Mouse (Mus musculus): ENCODE data around the gene Cluap1.
"Not testable (repeated sequence)": the region's sequence is repeated elsewhere in the genome, so short reads cannot be mapped to it uniquely, and the experiment has no call there.

Cluap1 gene

DNA sequence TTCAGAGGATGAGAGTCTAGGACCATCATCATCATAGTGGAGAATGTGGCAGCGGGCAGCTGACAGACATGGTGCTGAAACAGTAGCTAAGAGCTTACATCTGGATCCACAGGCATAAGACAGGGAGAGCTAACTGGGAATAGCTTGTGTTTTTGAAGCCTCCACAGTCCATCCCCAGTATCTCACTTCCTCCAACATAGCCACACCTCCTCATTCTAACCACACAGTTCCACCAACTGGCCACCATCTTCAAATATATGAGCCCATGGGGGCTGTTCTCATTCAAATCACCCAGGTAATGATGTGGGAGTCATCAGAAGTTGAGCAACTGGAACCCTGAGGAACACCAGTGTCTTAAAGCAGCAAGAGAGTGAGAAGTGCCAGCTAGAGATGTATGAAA lies 42.5 kb downstream of the Cluap1 start:
- no peak for DNase-seq

DNA sequence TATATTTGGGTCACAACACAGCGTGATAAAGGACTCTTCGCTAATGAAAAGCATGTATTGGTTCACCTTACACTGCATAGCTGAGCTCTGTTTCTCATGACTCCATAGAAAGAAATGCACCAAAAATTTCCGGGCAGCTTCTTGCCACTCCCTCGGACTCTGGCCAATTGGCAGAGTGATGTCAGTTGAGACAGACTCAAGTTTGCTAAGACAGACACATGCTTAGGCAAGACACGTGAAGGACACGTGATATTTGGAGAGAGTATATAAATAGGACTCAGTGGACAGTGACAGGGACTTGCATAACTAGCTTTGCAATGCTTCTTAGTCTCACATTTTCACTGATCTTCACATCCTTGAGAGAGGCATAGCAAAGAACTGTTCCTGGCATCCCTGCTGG lies 47.8 kb downstream of the Cluap1 start:
- DNase-seq, result no peak

DNA sequence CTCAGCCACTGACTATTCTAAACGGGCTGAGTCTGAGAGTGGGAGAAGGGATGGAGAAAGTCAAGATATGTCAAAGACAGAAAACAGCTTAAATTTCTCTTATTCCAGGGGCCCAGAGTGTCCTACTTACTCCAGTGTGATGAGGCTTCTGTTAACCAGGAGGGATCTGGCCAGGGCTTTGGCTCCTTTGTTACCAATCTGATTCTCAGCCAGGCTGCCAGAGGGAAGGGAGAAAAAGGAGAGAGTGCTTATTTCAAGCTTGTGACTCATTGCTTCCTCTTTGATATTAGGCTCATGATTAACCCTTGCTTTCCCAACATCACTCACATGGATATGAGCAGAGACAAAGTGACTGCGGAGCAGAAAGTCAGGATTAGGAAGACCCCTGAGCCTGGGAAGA lies 50.7 kb downstream of the Cluap1 start:
- no peak for DNase-seq

DNA sequence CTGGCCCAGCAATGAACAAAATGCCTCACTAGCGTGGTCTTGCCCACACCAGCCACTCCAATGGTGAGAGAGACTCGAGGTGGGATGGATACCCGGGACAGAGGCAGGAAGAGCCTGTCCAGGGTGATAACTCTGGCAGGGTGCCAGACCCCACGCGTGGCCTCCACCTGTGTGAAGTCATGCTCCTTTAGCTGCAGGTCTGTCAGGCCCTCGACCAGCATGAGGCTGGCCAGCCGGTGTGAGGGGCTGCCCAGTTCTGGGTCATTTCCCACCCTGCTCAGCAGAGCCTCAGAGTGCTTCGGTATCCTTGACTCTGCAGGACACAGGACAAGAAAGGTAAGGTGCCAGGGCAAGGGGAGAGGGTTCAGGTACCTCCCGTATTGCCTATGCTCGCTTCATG lies 56.4 kb downstream of the Cluap1 start:
- DNase-seq, result no peak

DNA sequence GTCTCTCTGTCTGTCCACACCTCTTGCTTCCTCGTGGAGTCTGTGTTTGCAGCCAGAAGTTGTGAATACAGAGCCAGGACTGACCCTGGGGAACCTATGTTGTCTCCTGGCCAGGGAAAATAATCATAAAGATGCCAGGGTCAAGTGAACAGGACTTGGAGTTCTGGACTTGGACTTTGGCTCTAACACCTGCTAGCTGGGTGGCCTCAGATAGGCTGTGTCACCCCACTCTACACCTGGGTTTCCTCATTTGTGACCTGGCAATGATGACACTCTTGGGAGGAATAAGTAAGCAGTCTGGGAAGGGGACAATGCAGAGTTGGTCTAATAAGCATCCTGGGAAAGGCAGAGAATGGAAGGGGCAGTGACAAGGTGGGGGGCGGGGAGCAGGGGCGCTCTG lies 56.9 kb downstream of the Cluap1 start:
- DNase-seq, result no peak

DNA sequence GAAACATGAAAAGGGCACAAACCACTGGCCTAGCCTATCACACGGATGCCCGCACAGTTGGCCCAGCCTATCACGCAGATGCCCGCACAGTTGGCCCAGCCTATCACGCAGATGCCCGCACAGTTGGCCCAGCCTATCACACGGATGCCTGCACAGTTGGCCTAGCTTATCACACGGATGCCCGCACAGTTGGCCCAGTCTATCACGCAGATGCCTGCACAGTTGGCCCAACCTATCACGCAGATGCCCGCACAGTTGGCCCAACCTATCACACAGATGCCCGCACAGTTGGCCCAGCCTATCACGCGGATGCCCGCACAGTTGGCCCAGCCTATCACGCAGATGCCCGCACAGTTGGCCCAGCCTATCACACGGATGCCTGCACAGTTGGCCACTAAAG lies 65.9 kb downstream of the Cluap1 start:
- not testable (repeated sequence) for DNase-seq

DNA sequence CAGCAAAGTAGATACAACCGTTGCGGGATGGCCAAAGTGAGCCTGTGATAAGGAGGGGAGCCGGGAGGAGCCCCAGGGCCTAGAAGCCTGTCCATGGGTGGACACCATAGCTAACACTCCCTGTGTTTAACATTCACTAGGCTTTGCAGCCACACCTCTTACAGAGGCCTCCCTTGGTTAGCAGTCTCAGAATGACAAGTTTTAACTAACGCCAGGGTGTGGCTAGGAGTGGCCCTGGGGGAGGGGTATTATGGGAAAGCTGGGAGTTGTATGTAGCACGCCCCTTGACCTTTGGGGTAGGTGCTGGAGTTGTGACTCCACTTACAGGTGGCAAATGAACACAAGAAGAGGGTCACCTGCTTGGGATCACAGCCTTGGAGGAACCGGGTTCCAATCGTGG lies 67.1 kb downstream of the Cluap1 start:
- no peak for DNase-seq

DNA sequence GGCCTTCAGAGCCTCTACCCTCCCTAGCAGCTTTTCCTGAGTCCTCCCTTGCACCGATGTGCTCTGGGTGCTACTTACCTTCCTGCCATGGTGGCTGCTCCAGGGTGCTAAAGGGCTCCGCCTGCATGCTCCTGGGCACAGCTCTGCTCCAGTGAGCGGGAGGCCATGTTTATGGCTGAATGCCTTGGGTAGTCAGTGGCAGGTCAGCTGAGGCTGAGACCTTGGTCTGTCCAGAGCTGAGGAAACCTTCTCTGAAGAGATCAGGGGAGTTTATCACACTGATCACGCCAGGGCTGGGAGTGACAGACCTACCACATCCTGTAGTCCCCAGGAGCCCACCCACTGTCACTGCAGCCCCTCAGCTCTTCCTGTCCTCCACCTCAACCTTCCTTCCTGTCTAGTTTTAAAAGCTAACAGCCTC lies 67.7 kb downstream of the Cluap1 start, which contains the start of gene Nlrc3:
Gene Nlrc3, minus strand, starts transcription at position 382 of the 421 bp plus-strand sequence.
- DNase-seq, result no peak

DNA sequence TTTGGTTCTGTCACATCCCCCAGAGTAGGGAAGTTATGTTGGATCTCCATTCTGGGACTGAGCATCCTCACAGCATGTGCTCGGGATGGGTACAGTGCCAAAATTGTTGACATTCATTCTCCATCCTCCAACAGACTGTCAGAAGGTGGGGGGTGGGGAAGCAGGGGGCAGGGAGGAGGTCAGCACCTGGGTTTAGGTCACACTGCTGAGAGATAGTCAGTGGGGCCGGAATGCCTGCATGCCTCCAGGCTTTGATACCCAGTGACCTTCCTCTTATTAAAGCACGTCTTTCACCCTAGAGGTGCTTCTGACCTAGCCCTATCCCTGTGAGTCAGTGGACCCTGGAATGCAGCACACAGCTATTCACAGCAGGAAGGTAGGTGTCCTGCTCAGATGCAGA lies 68.1 kb downstream of the Cluap1 start:
- DNase-seq, result no peak

DNA sequence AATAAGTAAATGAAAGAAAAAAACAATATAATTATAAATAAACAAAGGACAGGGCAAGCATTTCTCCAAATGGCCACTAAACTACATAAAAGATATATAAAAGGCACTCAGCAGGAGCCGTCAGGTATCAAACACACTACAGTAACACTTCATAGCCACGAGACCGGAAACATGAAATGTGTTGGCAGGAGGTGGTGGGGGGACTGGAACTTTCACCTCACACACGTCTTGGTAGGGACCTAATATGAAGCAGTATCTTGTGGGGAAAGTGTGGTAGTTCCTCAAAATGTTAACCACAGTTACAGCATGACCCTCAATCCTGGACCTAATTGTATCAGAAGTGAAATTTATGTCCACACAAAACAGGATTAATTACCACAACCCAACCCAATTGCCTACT lies 73.6 kb downstream of the Cluap1 start:
- DNase-seq, result no peak

DNA sequence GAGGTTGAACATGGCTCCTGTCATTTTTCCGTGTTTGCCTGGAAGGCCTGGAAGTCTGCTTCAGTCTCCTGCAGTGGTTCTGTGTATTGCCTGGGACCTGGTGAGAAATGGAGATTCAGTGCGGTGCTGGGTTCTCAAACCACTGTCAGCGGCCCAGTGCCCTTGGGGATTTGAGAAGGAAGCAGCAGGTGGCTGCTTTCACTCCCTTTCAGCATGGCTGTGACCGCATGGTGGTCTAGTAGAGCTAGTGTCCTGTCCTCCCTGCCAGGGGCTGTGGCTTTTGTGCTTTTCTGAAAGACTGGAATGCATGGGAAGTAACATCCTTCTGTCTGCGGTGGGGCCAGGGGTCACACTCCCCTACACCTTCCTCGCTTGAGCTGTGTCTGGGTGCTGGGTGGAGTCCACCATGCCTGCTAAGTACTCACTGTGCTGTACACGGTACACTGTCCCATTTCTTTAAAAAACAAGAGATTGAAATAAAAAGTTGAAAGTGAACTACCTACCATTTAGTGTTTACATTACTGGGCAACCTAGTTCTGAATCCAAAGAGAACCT lies 74.6 kb downstream of the Cluap1 start:
- DNase-seq, result no peak

DNA sequence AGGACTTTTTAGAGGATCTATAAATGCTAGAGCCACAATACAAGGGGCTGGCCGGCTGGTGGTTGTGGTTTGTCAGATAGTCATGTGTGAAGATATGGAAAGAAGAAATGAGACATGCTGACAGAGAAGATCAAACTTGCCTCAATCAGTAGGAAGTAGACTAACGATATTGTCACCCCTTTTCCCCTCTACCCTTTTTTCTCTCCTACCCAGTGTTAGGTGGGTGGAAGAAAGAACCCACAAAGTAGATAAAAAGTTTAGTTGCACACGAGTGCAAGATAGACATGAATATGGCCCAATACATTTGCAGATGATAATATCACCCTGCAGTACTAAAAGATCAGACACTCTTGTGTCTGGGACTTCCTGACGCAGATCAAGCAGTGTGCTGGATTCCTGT lies 79.8 kb downstream of the Cluap1 start:
- no peak for DNase-seq
